Mouse (Mus musculus) midbrain, embryonic 14.5 days (tissue): ENCODE measurements at regions not wholly inside any gene's neighbourhood (a gene's known extent, or its start where the extent isn't known, plus 50 kb on each side); places are given as distances from the start of the nearest gene placed in this dataset.

Experiments
- ATAC-seq: fragments of 200-750 bp; cut with Nextera tagmentation; 2 replicates; pipeline ENCODE4 v1.8.0; 2017; ENCODE audit warnings: moderate number of reproducible peaks, moderate library complexity; ENCODE audit not compliant: low FRiP score, low TSS enrichment
- DNase-seq: peaks from one replicate; pipeline ENCODE4 v3.0.0-alpha.2; 2015
- H3K27ac ChIP-seq: fragments of 300-500 bp; sonication (generic); replicated peaks from 2 replicates; pipeline ENCODE4 v1.5.1; 2014; ENCODE audit warnings: mild to moderate bottlenecking, low read depth, low read length, moderate library complexity
- H3K27me3 ChIP-seq: fragments of 300-500 bp; sonication (generic); 2 replicates; pipeline ENCODE4 v1.6.1; 2014; ENCODE audit warnings: low read length, control low read depth, mixed read lengths; ENCODE audit not compliant: control insufficient read depth, insufficient read depth
- H3K36me3 ChIP-seq: fragments of 300-500 bp; sonication (generic); 2 replicates; pipeline ENCODE4 v1.6.1; 2014; ENCODE audit warnings: low read length, control low read depth; ENCODE audit not compliant: control insufficient read depth, insufficient read depth
- H3K4me1 ChIP-seq: fragments of 300-500 bp; sonication (generic); 2 replicates; pipeline ENCODE4 v1.6.1; 2014; ENCODE audit warnings: mild to moderate bottlenecking, antibody characterized with exemption, low read length, control low read depth; ENCODE audit not compliant: control insufficient read depth, insufficient read depth
- H3K4me2 ChIP-seq: fragments of 300-500 bp; sonication (generic); 2 replicates; pipeline ENCODE4 v1.6.1; 2014; ENCODE audit warnings: mild to moderate bottlenecking, low read length, moderate library complexity
- H3K4me3 ChIP-seq: fragments of 300-500 bp; sonication (generic); replicated peaks from 2 replicates; pipeline ENCODE4 v1.5.1; 2014; ENCODE audit warnings: low read depth, low read length
- H3K9ac ChIP-seq: fragments of 300-500 bp; sonication (generic); replicated peaks from 2 replicates; pipeline ENCODE4 v1.6.1; 2014; ENCODE audit warnings: mild to moderate bottlenecking, low read length, moderate library complexity
- H3K9me3 ChIP-seq: fragments of 300-500 bp; sonication (generic); 2 replicates; pipeline ENCODE4 v1.6.1; 2016; ENCODE audit warnings: low read length, control low read depth, mixed read lengths; ENCODE audit not compliant: control insufficient read depth
- WGBS: fragments of 180-500 bp; shearing (Covaris S2); extraction: QIAGEN DNeasy Blood & Tissue Kit; methylation state at CpG from one replicate; pipeline ENCODE4 v1.1.7; 2014; 5-methylcytosine and 5-hydroxymethylcytosine counted together

DNA sequence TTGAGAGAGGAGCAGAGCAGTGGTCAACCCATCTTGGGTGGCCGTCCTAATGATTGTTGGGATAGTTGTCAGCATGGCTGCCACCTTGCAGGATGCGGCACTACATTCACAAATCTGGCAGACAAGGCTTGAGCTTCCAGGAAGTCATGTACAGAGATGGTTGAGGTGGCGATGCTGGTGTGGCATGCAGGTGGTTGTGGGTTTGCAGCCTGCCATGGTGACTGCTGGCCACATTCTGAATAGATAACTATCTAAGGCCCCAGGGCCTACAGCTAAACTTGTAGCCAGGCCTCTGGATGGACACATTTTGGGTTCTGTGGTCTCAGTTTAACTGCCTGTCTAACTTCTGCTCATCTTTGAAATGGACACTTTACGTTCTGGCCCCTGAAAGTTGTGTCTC lies 265.8 kb upstream of the Id2 start:
- H3K36me3 ChIP-seq = no peaks in the 10 kb centered on the region
- H3K4me3 ChIP-seq = no peak overlapping the region
- ATAC-seq (no peak), DNase-seq (no peak)
- WGBS = 94% methylated on average over 4 of the region's 4 CpGs
- no peak overlapping the region for H3K4me2 ChIP-seq
- no peaks in the 10 kb centered on the region for H3K4me1 ChIP-seq
- no peak overlapping the region for H3K27ac ChIP-seq
- H3K27me3 ChIP-seq = no peaks in the 10 kb centered on the region
- H3K9me3 ChIP-seq = no peaks in the 10 kb centered on the region
- H3K9ac ChIP-seq = no peak overlapping the region

DNA sequence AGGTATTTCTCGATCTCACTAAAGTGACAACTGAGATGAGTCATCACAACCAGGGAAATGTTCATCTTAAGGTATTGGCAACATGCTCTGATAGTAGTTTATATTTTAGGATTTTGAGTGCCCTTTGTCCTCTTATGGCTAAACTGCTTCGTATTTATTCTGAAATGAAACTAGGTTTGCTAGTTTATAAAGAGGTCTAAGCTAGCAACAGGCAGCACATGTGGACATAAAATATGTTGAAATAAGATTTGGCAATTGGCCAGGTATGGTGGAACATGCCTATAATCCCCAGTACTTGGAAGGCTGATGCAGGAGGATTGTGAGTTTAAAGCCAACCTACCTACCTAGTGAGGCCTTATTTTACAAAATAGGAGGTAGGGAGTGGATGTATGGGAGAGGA lies 263.8 kb upstream of the Id2 start:
- no peaks in the 10 kb centered on the region for H3K4me1 ChIP-seq
- WGBS = 96% methylated on average over 2 of the region's 2 CpGs
- no peak for ATAC-seq
- H3K9ac ChIP-seq = no peak overlapping the region
- H3K36me3 ChIP-seq = no peaks in the 10 kb centered on the region
- H3K27me3 ChIP-seq = no peaks in the 10 kb centered on the region
- no peak for DNase-seq
- no peak overlapping the region for H3K4me3 ChIP-seq
- H3K9me3 ChIP-seq = no peaks in the 10 kb centered on the region
- H3K4me2 ChIP-seq = no peak overlapping the region
- H3K27ac ChIP-seq = no peak overlapping the region

DNA sequence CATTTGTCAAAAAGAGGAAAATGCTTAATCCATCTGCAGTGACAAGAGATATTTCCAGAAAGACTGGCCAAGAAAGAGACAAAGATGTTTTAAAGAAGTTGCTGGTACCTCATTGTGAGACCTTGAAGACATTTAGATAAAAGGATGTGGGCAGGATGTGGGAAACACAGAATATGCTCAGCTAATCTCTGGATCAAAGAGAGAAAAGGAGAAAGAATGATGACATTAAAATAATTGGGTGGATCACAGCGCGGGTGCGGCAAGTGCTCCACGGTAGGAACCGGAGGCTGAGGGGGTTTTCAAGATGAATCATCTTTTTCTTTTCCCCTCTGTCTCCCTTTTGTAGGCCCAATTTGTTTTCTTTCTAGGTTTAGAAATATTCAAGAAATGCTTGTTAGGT lies 263.0 kb upstream of the Id2 start:
- DNase-seq = no peak
- WGBS = 94% methylated on average over 5 of the region's 5 CpGs

DNA sequence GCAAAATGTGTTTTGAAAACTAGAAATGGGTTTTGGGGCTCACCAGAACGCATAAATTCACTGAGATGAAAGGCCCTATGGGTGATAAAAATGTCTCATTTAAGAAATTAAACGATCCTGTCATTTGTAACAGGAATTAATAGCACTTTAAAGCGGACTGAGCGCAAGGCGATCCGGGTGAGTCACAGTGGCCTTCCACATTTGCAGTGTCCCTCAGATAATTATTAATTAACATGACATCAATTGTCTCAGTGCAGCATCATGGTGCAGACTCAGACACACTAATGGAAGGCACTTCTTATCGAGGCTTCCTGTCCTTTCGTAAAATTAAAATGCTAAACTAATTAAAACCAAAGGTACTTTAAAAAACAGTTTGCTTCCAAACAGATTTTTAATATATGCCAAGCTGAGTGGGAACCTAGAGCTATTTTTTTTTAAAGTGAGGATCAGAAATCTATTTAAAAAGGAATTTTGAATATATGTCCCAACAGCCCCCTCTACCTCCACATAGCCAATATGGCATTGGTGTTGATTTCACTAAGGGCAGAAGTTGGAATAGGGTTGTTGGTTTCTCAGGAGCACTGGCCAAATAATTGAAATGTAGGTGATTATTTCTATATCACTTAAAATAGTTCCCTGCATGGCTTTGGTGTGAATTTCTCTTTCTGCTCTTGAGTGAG lies 262.0 kb upstream of the Id2 start:
- H3K9me3 ChIP-seq = no peaks in the 10 kb centered on the region
- H3K4me3 ChIP-seq = no peak overlapping the region
- ATAC-seq (no peak), DNase-seq (no peak)
- H3K9ac ChIP-seq = no peak overlapping the region
- no peak overlapping the region for H3K27ac ChIP-seq
- H3K4me2 ChIP-seq = no peak overlapping the region
- 88% methylated on average over 8 of the region's 8 CpGs for WGBS
- H3K36me3 ChIP-seq = no peaks in the 10 kb centered on the region
- no peaks in the 10 kb centered on the region for H3K27me3 ChIP-seq
- no peaks in the 10 kb centered on the region for H3K4me1 ChIP-seq

More for the DNA sequence above, 263.0 kb upstream of the Id2 start:
- no peaks in the 10 kb centered on the region for H3K27me3 ChIP-seq
- H3K36me3 ChIP-seq = no peaks in the 10 kb centered on the region
- no peak overlapping the region for H3K4me2 ChIP-seq
- no peak for ATAC-seq
- no peak overlapping the region for H3K9ac ChIP-seq
- no peaks in the 10 kb centered on the region for H3K4me1 ChIP-seq
- no peak overlapping the region for H3K4me3 ChIP-seq
- no peak overlapping the region for H3K27ac ChIP-seq
- no peaks in the 10 kb centered on the region for H3K9me3 ChIP-seq

DNA sequence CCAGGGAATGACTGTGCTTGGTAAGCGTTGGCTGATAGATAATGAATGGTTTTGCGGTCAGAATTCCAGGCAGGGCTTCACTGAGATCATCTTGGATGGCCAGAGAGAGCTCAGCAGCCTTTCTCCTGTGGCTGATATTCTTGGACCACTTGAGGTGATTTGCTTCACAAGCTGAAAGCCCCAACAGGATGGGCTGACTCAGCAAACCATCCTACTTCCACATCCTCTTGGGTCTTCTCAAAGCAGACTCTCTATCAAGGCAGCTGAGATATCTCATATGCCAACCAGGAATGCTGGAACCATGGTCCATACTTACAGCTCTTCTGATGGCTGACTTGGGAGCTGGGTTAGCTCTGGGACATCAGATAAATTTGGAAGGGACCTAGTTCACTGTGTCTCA lies 259.8 kb upstream of the Id2 start:
- Histone ChIP-seq H3K27me3 (no peaks in the 10 kb centered on the region), H3K4me1 (no peaks in the 10 kb centered on the region), H3K9me3 (no peaks in the 10 kb centered on the region), H3K4me3 (no peak overlapping the region), H3K36me3 (no peaks in the 10 kb centered on the region), H3K27ac (no peak overlapping the region), H3K9ac (no peak overlapping the region), H3K4me2 (no peak overlapping the region)
- DNase-seq (no peak), ATAC-seq (no peak)
- 92% methylated on average over 2 of the region's 2 CpGs for WGBS

DNA sequence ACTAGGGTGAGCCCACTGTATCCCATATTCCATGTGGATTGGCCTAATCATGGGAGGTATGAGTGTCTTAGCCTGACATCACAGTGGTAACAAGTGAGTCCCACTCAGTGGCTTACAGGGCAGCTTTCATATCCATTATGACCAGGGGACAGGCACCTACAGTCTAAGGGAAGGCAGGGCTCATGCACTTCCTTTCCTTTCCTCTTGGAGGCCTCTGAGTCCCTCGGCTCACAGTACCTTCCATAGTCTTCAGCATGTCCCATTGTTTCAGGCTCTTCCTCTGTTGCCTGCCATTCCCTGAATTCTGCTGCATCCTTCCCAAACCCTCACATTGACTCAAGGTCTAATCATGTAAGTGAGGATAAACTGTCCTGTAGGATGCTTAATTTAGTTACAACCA lies 258.3 kb upstream of the Id2 start:
- Histone ChIP-seq H3K4me1 (no peaks in the 10 kb centered on the region), H3K9me3 (no peaks in the 10 kb centered on the region), H3K9ac (no peak overlapping the region), H3K27me3 (no peaks in the 10 kb centered on the region), H3K36me3 (no peaks in the 10 kb centered on the region), H3K27ac (no peak overlapping the region), H3K4me3 (no peak overlapping the region), H3K4me2 (no peak overlapping the region)
- WGBS = 67% methylated on average over 1 of the region's 1 CpGs
- DNase-seq = no peak
- ATAC-seq = no peak

DNA sequence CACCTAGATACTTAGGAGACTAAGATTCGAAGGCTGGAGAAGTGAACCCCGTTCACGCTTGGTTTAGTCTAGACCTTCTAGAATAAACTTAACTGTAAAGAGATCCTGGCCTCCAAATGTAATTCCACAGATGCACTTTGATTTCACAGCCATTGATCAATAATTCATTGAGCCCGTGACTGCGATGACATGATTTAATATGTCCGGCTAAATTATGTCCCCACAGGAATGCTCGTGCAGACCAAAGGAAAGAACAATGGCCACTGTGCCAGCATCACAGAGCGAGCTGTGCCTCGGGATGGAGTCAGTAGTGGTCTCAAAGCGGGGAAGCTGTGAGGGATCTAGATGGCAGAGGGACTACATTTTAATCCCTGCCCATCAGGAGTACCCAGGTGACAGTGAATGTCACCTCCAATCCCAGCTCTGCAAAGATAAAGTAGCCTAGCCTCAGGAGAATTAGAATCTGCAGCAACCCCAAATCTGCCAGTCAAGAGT lies 256.5 kb upstream of the Id2 start:
- no peak overlapping the region for H3K4me3 ChIP-seq

DNA sequence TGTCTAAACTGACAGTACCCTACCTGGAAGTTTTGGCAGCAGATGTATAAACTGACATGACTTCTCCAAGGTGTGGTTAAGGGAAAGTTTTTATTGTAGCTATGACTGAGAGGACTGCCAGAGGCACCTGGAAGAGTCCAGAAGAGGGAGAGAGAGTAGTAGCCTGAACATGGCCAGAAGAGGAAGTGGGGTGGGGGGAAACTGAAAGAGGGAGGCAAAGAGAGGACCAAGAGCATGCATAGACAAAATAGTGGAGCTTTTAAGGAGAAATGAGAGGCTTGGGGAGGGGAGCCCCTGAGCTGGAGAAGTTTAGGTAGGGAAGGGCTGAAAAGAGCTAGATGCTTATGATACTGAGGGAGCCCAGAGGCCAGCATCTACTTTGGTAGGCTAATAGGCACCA lies 255.2 kb upstream of the Id2 start:
- H3K4me2 ChIP-seq = no peak overlapping the region
- ATAC-seq (no peak), DNase-seq (no peak)
- H3K9ac ChIP-seq = no peak overlapping the region
- H3K27me3 ChIP-seq = no peaks in the 10 kb centered on the region
- H3K36me3 ChIP-seq = no peaks in the 10 kb centered on the region
- H3K4me1 ChIP-seq = no peaks in the 10 kb centered on the region
- H3K4me3 ChIP-seq = no peak overlapping the region
- no peaks in the 10 kb centered on the region for H3K9me3 ChIP-seq
- no peak overlapping the region for H3K27ac ChIP-seq

More for the DNA sequence above, 256.5 kb upstream of the Id2 start:
- DNase-seq = peak; percentile 55
- WGBS = 52% methylated on average over 10 of the region's 10 CpGs
- H3K36me3 ChIP-seq = no peaks in the 10 kb centered on the region
- no peak overlapping the region for H3K9ac ChIP-seq
- H3K4me2 ChIP-seq = no peak overlapping the region
- H3K27ac ChIP-seq = no peak overlapping the region
- no peaks in the 10 kb centered on the region for H3K4me1 ChIP-seq
- ATAC-seq = peak; percentile 43; the same call in 1 of the 2 replicates
- no peaks in the 10 kb centered on the region for H3K27me3 ChIP-seq
- no peaks in the 10 kb centered on the region for H3K9me3 ChIP-seq

DNA sequence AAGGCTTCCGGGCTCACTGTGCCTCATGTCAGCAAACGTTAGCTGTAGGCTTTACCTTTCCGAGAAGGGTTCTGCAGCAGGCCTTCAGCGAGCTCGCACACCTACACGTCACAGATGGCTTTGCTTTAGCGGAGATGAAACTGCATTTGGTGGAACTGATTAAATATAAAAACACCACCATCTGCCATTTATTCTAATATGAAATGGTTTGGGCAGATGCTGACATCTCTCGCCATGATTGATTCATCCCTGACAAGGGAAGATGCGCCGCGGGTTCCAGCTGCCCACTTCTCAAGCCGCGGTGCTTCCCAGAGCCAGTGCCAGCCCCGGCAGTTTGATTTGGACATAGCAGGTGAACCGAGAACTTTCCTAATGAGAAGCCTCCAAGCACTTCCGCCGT lies 247.4 kb upstream of the Id2 start:
- Histone ChIP-seq H3K27ac (peak overlapping the region; percentile 8; the same call in 1 of the 2 replicates), H3K9ac (no peak overlapping the region), H3K4me1 (no peaks in the 10 kb centered on the region), H3K9me3 (no peaks in the 10 kb centered on the region), H3K27me3 (no peaks in the 10 kb centered on the region), H3K4me2 (no peak overlapping the region), H3K4me3 (no peak overlapping the region), H3K36me3 (no peaks in the 10 kb centered on the region)
- 70% methylated on average over 17 of the region's 17 CpGs for WGBS
- ATAC-seq (no peak), DNase-seq (peak; percentile 44)
